Mouse (Mus musculus): ENCODE measurements around the gene Scube1. TPM values are rescaled to one million over a fixed set of nuclear protein-coding genes. Genes with fewer than 3 reads are reported as not detected.

Gene Scube1
- total and polyA plus RNA-seq, 3 experiments, result not detected

DNA sequence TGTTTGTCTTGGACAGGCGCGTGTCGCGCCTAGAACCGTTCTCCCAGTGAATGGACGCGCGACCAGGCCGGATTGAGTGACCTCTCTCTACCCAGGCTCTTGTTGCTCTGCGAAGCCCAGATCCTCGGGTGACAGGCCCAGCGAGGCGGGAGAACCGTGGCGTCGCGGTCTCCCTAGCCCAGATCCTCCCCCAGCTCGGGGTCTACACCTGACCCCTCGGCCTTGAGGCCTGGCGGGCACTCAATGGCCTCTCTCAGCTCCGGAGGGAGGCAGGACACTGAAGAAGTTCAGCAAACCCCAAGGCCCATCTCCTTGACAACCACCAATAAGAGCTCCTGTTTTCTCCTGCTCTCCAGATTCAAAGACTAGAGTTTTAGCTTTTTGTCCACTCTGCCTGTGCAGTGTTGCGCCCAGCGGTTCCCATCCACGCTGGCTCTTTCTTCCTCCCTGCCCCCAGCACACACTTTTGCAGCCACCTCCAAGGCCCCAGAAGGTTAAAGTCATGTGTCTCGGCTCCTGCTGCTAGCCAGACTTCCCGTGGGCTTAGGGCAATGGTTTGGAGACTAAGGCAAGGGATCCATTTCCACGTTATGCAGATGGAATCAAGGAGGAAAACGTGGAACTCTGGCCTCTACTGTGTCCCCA lies 857 bp upstream of the Scube1 start:
- in situ Hi-C loops (cut with MboI; ENCODE audit: low pct_ligation_motif_present, low pct_unique_long_range_greater_than_20kb, low sequenced_read_pairs), result no loop called here
- H3K4me3 ChIP-seq (replicated peaks in 1 of 3; ENCODE audit: low read depth in 2 of 3, low read length in 2 of 3, poor library complexity in 1 of 3), result no peak overlapping the region
- H3K27me3 ChIP-seq (replicated peaks), result peaks cover 64% of the 10 kb centered on the region
- no peak for DNase-seq (ENCODE audit: extremely low read depth)
- no peak overlapping the region for H3K9ac ChIP-seq (ENCODE audit: insufficient read depth, low read depth)
- H3K79me2 ChIP-seq (replicated peaks; ENCODE audit: control insufficient read depth, extremely low read depth, insufficient read depth, poor library complexity, severe bottlenecking), result no peaks in the 10 kb centered on the region
- peaks cover 4% of the 10 kb centered on the region for H3K9me3 ChIP-seq (replicated peaks; ENCODE audit: low read length)
- dilution Hi-C loops (cut with MboI; ENCODE audit: extremely low pct_ligation_motif_present, extremely low pct_unique_long_range_greater_than_20kb, low sequenced_read_pairs), result no loop called here
- no peak overlapping the region for H3K27ac ChIP-seq (ENCODE audit: insufficient read depth, low read depth)
- TF ChIP-seq JUND (conservative IDR thresholded peaks at IDR 0.05; ENCODE audit: low read depth, low read length) (no peak), ZKSCAN1 (IDR thresholded peaks at IDR 0.05; ENCODE audit: borderline replicate concordance, low read depth, low read length) (no peak), RAD21 (IDR thresholded peaks at IDR 0.05; ENCODE audit: low read depth, low read length) (no peak), E2F4 (IDR thresholded peaks at IDR 0.05; ENCODE audit: insufficient replicate concordance, low read depth, low read length) (no peak), SMC3 (IDR thresholded peaks at IDR 0.05; ENCODE audit: low read depth, low read length) (no peak), ZNF384 (IDR thresholded peaks at IDR 0.05; ENCODE audit: low read depth, low read length) (no peak), JUN (IDR thresholded peaks at IDR 0.05; ENCODE audit: insufficient read depth, low read depth, low read length) (no peak), BHLHE40 (IDR thresholded peaks at IDR 0.05; ENCODE audit: low read depth, low read length) (no peak), EP300 (IDR thresholded peaks at IDR 0.05; ENCODE audit: low read length) (no peak), USF1 (IDR thresholded peaks at IDR 0.05; ENCODE audit: low read depth, low read length) (no peak), ETS1 (conservative IDR thresholded peaks at IDR 0.05; ENCODE audit: low read depth, low read length) (no peak), KAT2A (IDR thresholded peaks at IDR 0.05; ENCODE audit: insufficient replicate concordance, low read length) (no peak), POLR2A (IDR thresholded peaks at IDR 0.05; ENCODE audit: low read depth, low read length) (no peak), NELFE (IDR thresholded peaks at IDR 0.05; ENCODE audit: low read depth, low read length) (no peak), ZMIZ1 (IDR thresholded peaks at IDR 0.05; ENCODE audit: low read depth, low read length) (no peak), CHD1 (IDR thresholded peaks at IDR 0.05; ENCODE audit: low read depth, low read length) (no peak), MAZ (IDR thresholded peaks at IDR 0.05; ENCODE audit: low read depth, low read length) (no peak), USF2 (conservative IDR thresholded peaks at IDR 0.05; ENCODE audit: low read depth, low read length) (no peak)
- H3K4me2 ChIP-seq (ENCODE audit: insufficient read depth, low read depth, poor library complexity, severe bottlenecking), result no peak overlapping the region
- H3K4me1 ChIP-seq (ENCODE audit: control insufficient read depth in 1 of 2, insufficient read depth in 2 of 2), result peaks cover 3 to 12% of the 10 kb centered on the region in 2 experiments
- H3K36me3 ChIP-seq (replicated peaks in 1 of 2; ENCODE audit: control insufficient read depth in 1 of 2, insufficient read depth in 1 of 2, low read length in 1 of 2), result no peaks in the 10 kb centered on the region

DNA sequence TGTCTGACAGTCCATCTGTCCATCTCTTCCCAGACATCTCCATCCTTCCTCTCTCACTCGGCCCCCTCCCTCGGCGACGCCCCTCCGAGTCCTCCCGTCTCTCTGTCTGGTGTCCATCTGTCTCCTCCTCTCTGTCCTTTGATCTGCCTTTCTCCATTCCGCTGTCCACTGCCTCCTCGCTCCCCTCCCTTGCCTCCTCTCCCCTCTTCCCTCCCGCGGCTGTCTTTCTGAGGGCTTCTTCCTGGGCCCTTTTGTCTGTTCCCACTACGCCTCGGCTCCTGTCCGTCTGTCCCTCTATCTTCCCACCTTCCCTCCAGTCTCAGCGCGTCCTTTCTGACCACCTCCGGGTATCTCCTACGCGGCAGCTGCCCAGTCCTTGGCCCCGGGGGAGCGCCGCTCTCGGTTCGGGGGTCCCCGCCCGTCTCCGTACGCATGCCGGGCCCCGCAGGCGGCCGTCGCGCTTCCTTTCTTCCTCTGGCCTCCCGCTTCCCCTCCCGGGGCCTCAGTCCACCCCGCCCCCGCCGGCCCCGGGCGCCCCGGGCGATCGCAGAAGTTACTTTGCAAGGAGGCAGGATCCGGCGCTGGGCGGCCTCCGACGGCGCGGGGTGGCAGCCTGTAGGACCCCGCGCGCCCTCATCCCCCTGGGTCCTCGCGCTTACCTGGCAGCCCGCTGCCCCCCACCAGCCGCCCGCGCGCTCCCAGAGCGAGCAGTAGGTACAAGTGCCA lies 498 bp downstream of the Scube1 start:
- TF ChIP-seq PAX5 (IDR thresholded peaks at IDR 0.05; ENCODE audit: low read length) (no peak), KAT2A (IDR thresholded peaks at IDR 0.05; ENCODE audit: insufficient replicate concordance, low read length) (no peak), USF2 (conservative IDR thresholded peaks at IDR 0.05; ENCODE audit: low read depth, low read length) (no peak), MAX (IDR thresholded peaks at IDR 0.05; ENCODE audit: low read length) (no peak), RAD21 (IDR thresholded peaks at IDR 0.05; ENCODE audit: low read depth, low read length) (no peak), HCFC1 (IDR thresholded peaks at IDR 0.05; ENCODE audit: low read depth, low read length) (no peak), MXI1 (IDR thresholded peaks at IDR 0.05; ENCODE audit: low read depth, low read length) (no peak), TCF12 (IDR thresholded peaks at IDR 0.05; ENCODE audit: low read depth, low read length) (no peak), BHLHE40 (IDR thresholded peaks at IDR 0.05; ENCODE audit: low read depth, low read length) (no peak), GABPA (IDR thresholded peaks at IDR 0.05; ENCODE audit: insufficient replicate concordance, low read depth, low read length) (no peak), ELF1 (IDR thresholded peaks at IDR 0.05; ENCODE audit: low read depth, low read length) (no peak), ZKSCAN1 (IDR thresholded peaks at IDR 0.05; ENCODE audit: borderline replicate concordance, low read depth, low read length) (no peak), ZNF384 (IDR thresholded peaks at IDR 0.05; ENCODE audit: low read depth, low read length) (no peak), SIN3A (IDR thresholded peaks at IDR 0.05; ENCODE audit: low read length) (no peak), NRF1 (IDR thresholded peaks at IDR 0.05; ENCODE audit: low read depth, low read length) (no peak), MYC (IDR thresholded peaks at IDR 0.05; ENCODE audit: low read depth, low read length) (no peak), RCOR1 (conservative IDR thresholded peaks at IDR 0.05; ENCODE audit: low read depth, low read length) (no peak), MAZ (IDR thresholded peaks at IDR 0.05; ENCODE audit: low read depth, low read length) (no peak), ETS1 (conservative IDR thresholded peaks at IDR 0.05; ENCODE audit: low read depth, low read length) (no peak)
- peaks cover 4% of the 10 kb centered on the region for H3K9me3 ChIP-seq (replicated peaks; ENCODE audit: low read length)
- H3K27ac ChIP-seq (ENCODE audit: insufficient read depth, low read depth), result no peak overlapping the region
- no peak overlapping the region for H3K4me2 ChIP-seq (ENCODE audit: insufficient read depth, low read depth, poor library complexity, severe bottlenecking)
- H3K4me1 ChIP-seq (ENCODE audit: control insufficient read depth in 1 of 2, insufficient read depth in 2 of 2), result peaks cover 3 to 12% of the 10 kb centered on the region in 2 experiments
- in situ Hi-C loops (cut with MboI; ENCODE audit: low pct_ligation_motif_present, low pct_unique_long_range_greater_than_20kb, low sequenced_read_pairs), result no loop called here
- DNase-seq (ENCODE audit: extremely low read depth), result no peak
- H3K27me3 ChIP-seq (replicated peaks), result peaks cover 65% of the 10 kb centered on the region
- dilution Hi-C loops (cut with MboI; ENCODE audit: extremely low pct_ligation_motif_present, extremely low pct_unique_long_range_greater_than_20kb, low sequenced_read_pairs), result no loop called here
- H3K79me2 ChIP-seq (replicated peaks; ENCODE audit: control insufficient read depth, extremely low read depth, insufficient read depth, poor library complexity, severe bottlenecking), result no peaks in the 10 kb centered on the region
- H3K36me3 ChIP-seq (replicated peaks in 1 of 2; ENCODE audit: control insufficient read depth in 1 of 2, insufficient read depth in 1 of 2, low read length in 1 of 2), result no peaks in the 10 kb centered on the region
- H3K4me3 ChIP-seq (replicated peaks in 1 of 3; ENCODE audit: low read depth in 2 of 3, low read length in 2 of 3, poor library complexity in 1 of 3), result no peak overlapping the region
- H3K9ac ChIP-seq (ENCODE audit: insufficient read depth, low read depth), result no peak overlapping the region

Data from CH12.LX (cell line).